Mouse (Mus musculus): Measurements from ENCODE around the gene H2-M10.4. TPM values are rescaled to one million over a fixed set of nuclear protein-coding genes. Genes with fewer than 3 reads are reported as not detected.

H2-M10.4 gene
- polyA plus RNA-seq, 1 experiment = not detected

GRCm38 (mm10) chr17:36483865-36484264 lies 21.7 kb upstream of the H2-M10.4 start:
- Histone ChIP-seq H3ac (ENCODE audit: control insufficient read depth, insufficient read length) (no peak overlapping the region), H3K27me3 (ENCODE audit: control insufficient read depth, insufficient read depth, insufficient read length) (no peaks in the 10 kb centered on the region), H3K4me2 (ENCODE audit: low read depth) (no peak overlapping the region), H3K4me3 (no peak overlapping the region), H3K36me3 (ENCODE audit: control insufficient read depth, insufficient read depth) (no peaks in the 10 kb centered on the region), H3K79me2 (ENCODE audit: control insufficient read depth, insufficient read depth) (no peaks in the 10 kb centered on the region)
- no peak for TF ChIP-seq SRF (IDR thresholded peaks at IDR 0.05; ENCODE audit: control insufficient read depth, insufficient read length, low read depth)
- TF ChIP-seq MYOD1 (IDR thresholded peaks at IDR 0.05; ENCODE audit: control insufficient read depth in 1 of 3, insufficient read length in 2 of 3, low read depth in 2 of 3) = no peak
- TF ChIP-seq TCF12 (IDR thresholded peaks at IDR 0.05; ENCODE audit: insufficient read depth, poor library complexity, severe bottlenecking) = no peak
- TF ChIP-seq POLR2AphosphoS2 (IDR thresholded peaks at IDR 0.05; ENCODE audit: insufficient read length, low read depth) = no peak

GRCm38 (mm10) chr17:36456260-36456659 lies 5.9 kb downstream of the H2-M10.4 start:
- H3K27me3 ChIP-seq (ENCODE audit: control insufficient read depth, insufficient read depth, insufficient read length) = no peaks in the 10 kb centered on the region
- no peak for TF ChIP-seq REST (IDR thresholded peaks at IDR 0.05; ENCODE audit: insufficient read depth, insufficient read length)
- TF ChIP-seq E2F4 (IDR thresholded peaks at IDR 0.05; ENCODE audit: insufficient read depth) = no peak
- TF ChIP-seq USF1 (IDR thresholded peaks at IDR 0.05; ENCODE audit: low read depth) = no peak
- no peak for TF ChIP-seq MAX (IDR thresholded peaks at IDR 0.05; ENCODE audit: low read depth)
- no peak for TF ChIP-seq MYOD1 (IDR thresholded peaks at IDR 0.05; ENCODE audit: control insufficient read depth in 1 of 3, insufficient read length in 2 of 3, low read depth in 2 of 3)
- no peak for TF ChIP-seq CEBPB (IDR thresholded peaks at IDR 0.05; ENCODE audit: insufficient read depth, poor library complexity, severe bottlenecking)
- H3K4me3 ChIP-seq = no peak overlapping the region
- no peak overlapping the region for H3ac ChIP-seq (ENCODE audit: control insufficient read depth, insufficient read length)
- H3K79me2 ChIP-seq (ENCODE audit: control insufficient read depth, insufficient read depth) = no peaks in the 10 kb centered on the region
- no peaks in the 10 kb centered on the region for H3K36me3 ChIP-seq (ENCODE audit: control insufficient read depth, insufficient read depth)
- no peak overlapping the region for H3K4me2 ChIP-seq (ENCODE audit: low read depth)

GRCm38 (mm10) chr17:36431411-36431810 lies 30.7 kb downstream of the H2-M10.4 start:
- no peaks in the 10 kb centered on the region for H3K36me3 ChIP-seq (ENCODE audit: control insufficient read depth, insufficient read depth)
- H3K4me2 ChIP-seq (ENCODE audit: low read depth) = no peak overlapping the region
- no peaks in the 10 kb centered on the region for H3K79me2 ChIP-seq (ENCODE audit: control insufficient read depth, insufficient read depth)
- no peak overlapping the region for H3ac ChIP-seq (ENCODE audit: control insufficient read depth, insufficient read length)
- H3K27me3 ChIP-seq (ENCODE audit: control insufficient read depth, insufficient read depth, insufficient read length) = no peaks in the 10 kb centered on the region
- H3K4me3 ChIP-seq = no peak overlapping the region
- TF ChIP-seq SRF (IDR thresholded peaks at IDR 0.05; ENCODE audit: control insufficient read depth, insufficient read length, low read depth) = no peak
- TF ChIP-seq POLR2AphosphoS2 (IDR thresholded peaks at IDR 0.05; ENCODE audit: insufficient read length, low read depth) = no peak
- no peak for TF ChIP-seq REST (IDR thresholded peaks at IDR 0.05; ENCODE audit: insufficient read depth, insufficient read length)
- TF ChIP-seq TCF3 (IDR thresholded peaks at IDR 0.05; ENCODE audit: insufficient read length, low read depth) = no peak
- no peak for TF ChIP-seq POLR2A (IDR thresholded peaks at IDR 0.05; ENCODE audit: insufficient read length, low read depth)
- TF ChIP-seq E2F4 (IDR thresholded peaks at IDR 0.05; ENCODE audit: insufficient read depth) = no peak
- no peak for TF ChIP-seq CEBPB (IDR thresholded peaks at IDR 0.05; ENCODE audit: insufficient read depth, poor library complexity, severe bottlenecking)
- no peak for TF ChIP-seq MAX (IDR thresholded peaks at IDR 0.05; ENCODE audit: low read depth)
- TF ChIP-seq MYOG (IDR thresholded peaks at IDR 0.05; ENCODE audit: control insufficient read depth in 1 of 3, insufficient read depth in 1 of 3, insufficient read length in 2 of 3, low read depth in 2 of 3) = no peak
- TF ChIP-seq TCF12 (IDR thresholded peaks at IDR 0.05; ENCODE audit: insufficient read depth, poor library complexity, severe bottlenecking) = no peak
- no peak for TF ChIP-seq MYOD1 (IDR thresholded peaks at IDR 0.05; ENCODE audit: control insufficient read depth in 1 of 3, insufficient read length in 2 of 3, low read depth in 2 of 3)
- TF ChIP-seq USF1 (IDR thresholded peaks at IDR 0.05; ENCODE audit: low read depth) = no peak

GRCm38 (mm10) chr17:36418091-36418754 lies 43.9 kb downstream of the H2-M10.4 start:
- no peak overlapping the region for H3K4me3 ChIP-seq
- no peak overlapping the region for H3K4me2 ChIP-seq (ENCODE audit: low read depth)
- TF ChIP-seq CEBPB (IDR thresholded peaks at IDR 0.05; ENCODE audit: insufficient read depth, poor library complexity, severe bottlenecking) = no peak
- no peak for TF ChIP-seq SRF (IDR thresholded peaks at IDR 0.05; ENCODE audit: control insufficient read depth, insufficient read length, low read depth)
- no peak for TF ChIP-seq TCF3 (IDR thresholded peaks at IDR 0.05; ENCODE audit: insufficient read length, low read depth)
- TF ChIP-seq USF1 (IDR thresholded peaks at IDR 0.05; ENCODE audit: low read depth) = no peak
- no peak for TF ChIP-seq POLR2AphosphoS2 (IDR thresholded peaks at IDR 0.05; ENCODE audit: insufficient read length, low read depth)
- TF ChIP-seq MAX (IDR thresholded peaks at IDR 0.05; ENCODE audit: low read depth) = no peak
- no peaks in the 10 kb centered on the region for H3K79me2 ChIP-seq (ENCODE audit: control insufficient read depth, insufficient read depth)
- H3K27me3 ChIP-seq (ENCODE audit: control insufficient read depth, insufficient read depth, insufficient read length) = no peaks in the 10 kb centered on the region
- no peaks in the 10 kb centered on the region for H3K36me3 ChIP-seq (ENCODE audit: control insufficient read depth, insufficient read depth)
- H3ac ChIP-seq (ENCODE audit: control insufficient read depth, insufficient read length) = no peak overlapping the region

- Histone ChIP-seq H3K4me3 (no peak overlapping the region), H3K27me3 (ENCODE audit: control insufficient read depth, insufficient read depth, insufficient read length) (no peaks in the 10 kb centered on the region), H3K4me2 (ENCODE audit: low read depth) (no peak overlapping the region), H3ac (ENCODE audit: control insufficient read depth, insufficient read length) (no peak overlapping the region), H3K79me2 (ENCODE audit: control insufficient read depth, insufficient read depth) (no peaks in the 10 kb centered on the region), H3K36me3 (ENCODE audit: control insufficient read depth, insufficient read depth) (no peaks in the 10 kb centered on the region)
- TF ChIP-seq TCF12 (IDR thresholded peaks at IDR 0.05; ENCODE audit: insufficient read depth, poor library complexity, severe bottlenecking) = no peak
- TF ChIP-seq E2F4 (IDR thresholded peaks at IDR 0.05; ENCODE audit: insufficient read depth) = no peak
- TF ChIP-seq SRF (IDR thresholded peaks at IDR 0.05; ENCODE audit: control insufficient read depth, insufficient read length, low read depth) = no peak
- no peak for TF ChIP-seq REST (IDR thresholded peaks at IDR 0.05; ENCODE audit: insufficient read depth, insufficient read length)
- no peak for TF ChIP-seq USF1 (IDR thresholded peaks at IDR 0.05; ENCODE audit: low read depth)
- TF ChIP-seq MYOG (IDR thresholded peaks at IDR 0.05; ENCODE audit: control insufficient read depth in 1 of 3, insufficient read depth in 1 of 3, insufficient read length in 2 of 3, low read depth in 2 of 3) = no peak
- no peak for TF ChIP-seq POLR2A (IDR thresholded peaks at IDR 0.05; ENCODE audit: insufficient read length, low read depth)
- TF ChIP-seq MYOD1 (IDR thresholded peaks at IDR 0.05; ENCODE audit: control insufficient read depth in 1 of 3, insufficient read length in 2 of 3, low read depth in 2 of 3) = no peak
- no peak for TF ChIP-seq MAX (IDR thresholded peaks at IDR 0.05; ENCODE audit: low read depth)
- TF ChIP-seq POLR2AphosphoS2 (IDR thresholded peaks at IDR 0.05; ENCODE audit: insufficient read length, low read depth) = no peak
- no peak for TF ChIP-seq TCF3 (IDR thresholded peaks at IDR 0.05; ENCODE audit: insufficient read length, low read depth)
- TF ChIP-seq CEBPB (IDR thresholded peaks at IDR 0.05; ENCODE audit: insufficient read depth, poor library complexity, severe bottlenecking) = no peak
Measured at GRCm38 (mm10) chr17:36417416-36417815, 44.7 kb downstream of the H2-M10.4 start.

All from myocyte (in vitro differentiated cells).